10 mouse cellular contexts compared by ENCODE assay signal in the genomic region with DNA sequence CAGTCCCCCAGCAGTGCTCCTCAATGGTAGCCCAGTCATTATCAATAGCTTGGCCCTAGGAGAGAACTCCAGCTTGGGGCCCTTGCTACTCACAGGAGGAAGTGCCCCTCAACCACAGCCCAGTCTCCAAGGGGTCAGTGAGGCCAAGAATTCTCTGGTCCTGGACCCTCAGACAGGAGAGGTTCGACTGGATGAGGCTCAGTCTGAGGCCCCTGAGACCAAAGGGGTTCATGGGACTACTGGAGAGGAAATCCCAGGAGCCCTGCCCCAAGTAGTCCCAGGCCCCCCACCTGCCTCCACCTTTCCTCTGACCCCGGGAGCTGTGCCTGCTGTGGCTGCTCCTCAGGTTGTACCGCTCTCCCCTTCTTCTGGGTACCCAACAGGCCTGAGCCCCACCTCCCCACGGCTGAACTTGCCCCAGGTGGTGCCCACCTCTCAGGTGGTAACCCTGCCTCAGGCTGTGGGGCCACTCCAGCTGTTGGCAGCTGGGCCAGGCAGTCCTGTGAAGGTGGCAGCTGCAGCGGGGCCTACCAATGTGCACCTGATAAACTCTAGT. TPM values are rescaled to one million over a fixed set of nuclear protein-coding genes. Genes with fewer than 3 reads are reported as not detected.
DNase-seq lines count a peak whose midpoint lies in the region; ATAC-seq and TF ChIP-seq lines count a peak whose summit lies in the region.
"Had no signal": no experiment of that assay in that cellular context is flagged by ENCODE, and none has a peak within 500 bp of the region (broad histone marks: within the 10 kb centered on the region; RNA-seq: fewer than 3 reads in every experiment).

No protein-coding gene starts in this region.

- peaks cover 8% of the 10 kb centered on the region for H3K4me1 ChIP-seq in lung, embryonic 14.5 days (ENCODE audit: insufficient read depth)
- H3K4me1 ChIP-seq in forebrain, embryonic 14.5 days (ENCODE audit: control insufficient read depth, insufficient read depth, low read length) = peaks cover 19% of the 10 kb centered on the region
- H3K4me1 ChIP-seq in limb, embryonic 13.5 days = peaks cover 50% of the 10 kb centered on the region
- peaks cover 58% of the 10 kb centered on the region for H3K4me1 ChIP-seq in neural tube, embryonic 15.5 days

- no peak for DNase-seq in lung, embryonic 14.5 days
- DNase-seq in lung, postnatal 25 days (ENCODE audit: low spot score) = no peak
- DNase-seq in forebrain, embryonic 14.5 days (ENCODE audit: low spot score) = no peak
- no peak for DNase-seq in layer of hippocampus, adult 2 months (ENCODE audit: low spot score in 2 of 2)
- no peak for DNase-seq in kidney, adult 9 months
- DNase-seq: cerebellum, adult 8-10 months had no signal

- ATAC-seq in lung, embryonic 14.5 days (ENCODE audit: insufficient read depth) = no peak
- ATAC-seq in forebrain, embryonic 14.5 days = no peak
- ATAC-seq in limb, embryonic 13.5 days (ENCODE audit: low FRiP score, low read depth) = no peak
- no peak for ATAC-seq in neural tube, embryonic 15.5 days (ENCODE audit: low FRiP score)
- ATAC-seq: inflammation-experienced regulatory T-cells, adult 6 months had no signal

- peak overlapping the region; percentile 97; the same call in 1 of the 2 replicates for H3K27ac ChIP-seq in lung, embryonic 14.5 days (ENCODE audit: low read depth)
- no peak overlapping the region for H3K27ac ChIP-seq in forebrain, embryonic 14.5 days (ENCODE audit: low read depth, low read length)
- peak overlapping the region; percentile 99 for H3K27ac ChIP-seq in limb, embryonic 13.5 days
- H3K27ac ChIP-seq in neural tube, embryonic 15.5 days (replicated peaks) = 0 out of 2 replicates have a peak overlapping the region, but pooled peaks have one; percentile 18
- no peak overlapping the region for H3K27ac ChIP-seq in layer of hippocampus, adult 2 months

- no peak for TF ChIP-seq CTCF in lung, embryonic 14.5 days (IDR thresholded peaks at IDR 0.05; ENCODE audit: low read depth)
- TF ChIP-seq CTCF in layer of hippocampus, adult 2 months (conservative IDR thresholded peaks at IDR 0.05) = no peak

- 38% methylated on average over 5 of the region's 5 CpGs for WGBS in lung, embryonic 14.5 days
- WGBS in forebrain, embryonic 14.5 days = 57% methylated on average over 5 of the region's 5 CpGs
- 33% methylated on average over 5 of the region's 5 CpGs for WGBS in limb, embryonic 13.5 days
- WGBS in neural tube, embryonic 15.5 days = 55% methylated on average over 5 of the region's 5 CpGs

- H3K27me3 ChIP-seq in lung, embryonic 14.5 days (ENCODE audit: insufficient read depth, low read length) = no peaks in the 10 kb centered on the region
- H3K27me3 ChIP-seq in forebrain, embryonic 14.5 days (replicated peaks; ENCODE audit: control insufficient read depth, insufficient read depth, low read length) = no peaks in the 10 kb centered on the region
- H3K27me3 ChIP-seq in limb, embryonic 13.5 days = peaks cover 6% of the 10 kb centered on the region
- peaks cover 29% of the 10 kb centered on the region for H3K27me3 ChIP-seq in neural tube, embryonic 15.5 days (replicated peaks)

- H3K9me3 ChIP-seq in lung, embryonic 14.5 days (ENCODE audit: low read depth, low read length) = no peaks in the 10 kb centered on the region
- no peaks in the 10 kb centered on the region for H3K9me3 ChIP-seq in forebrain, embryonic 14.5 days (replicated peaks; ENCODE audit: control insufficient read depth, low read length)
- H3K9me3 ChIP-seq in limb, embryonic 13.5 days = no peaks in the 10 kb centered on the region
- no peaks in the 10 kb centered on the region for H3K9me3 ChIP-seq in neural tube, embryonic 15.5 days (replicated peaks)

- peak overlapping the region; percentile 77 for H3K4me3 ChIP-seq in lung, embryonic 14.5 days (ENCODE audit: low read depth, low read length)
- peak overlapping the region; percentile 56 for H3K4me3 ChIP-seq in forebrain, embryonic 14.5 days (ENCODE audit: low read depth, low read length)
- peak overlapping the region; percentile 88 for H3K4me3 ChIP-seq in limb, embryonic 13.5 days
- H3K4me3 ChIP-seq in neural tube, embryonic 15.5 days (replicated peaks) = peak overlapping the region; percentile 54
- H3K4me3 ChIP-seq in layer of hippocampus, adult 2 months = no peak overlapping the region

- H3K9ac ChIP-seq in lung, embryonic 14.5 days = peak overlapping the region; percentile 88
- peak overlapping the region; percentile 73; the same call in 1 of the 2 replicates for H3K9ac ChIP-seq in forebrain, embryonic 14.5 days (ENCODE audit: low read length)
- peak overlapping the region; percentile 97 for H3K9ac ChIP-seq in limb, embryonic 13.5 days
- H3K9ac ChIP-seq in neural tube, embryonic 15.5 days (replicated peaks) = no peak overlapping the region

- H3K4me2 ChIP-seq in lung, embryonic 14.5 days = peak overlapping the region; percentile 91
- H3K4me2 ChIP-seq in forebrain, embryonic 14.5 days (ENCODE audit: low read length) = peak overlapping the region; percentile 98
- peak overlapping the region; percentile 96 for H3K4me2 ChIP-seq in limb, embryonic 13.5 days (replicated peaks)
- H3K4me2 ChIP-seq in neural tube, embryonic 15.5 days = peak overlapping the region; percentile 98

- H3K36me3 ChIP-seq in lung, embryonic 14.5 days (ENCODE audit: insufficient read depth) = peaks cover 19% of the 10 kb centered on the region
- peaks cover 5% of the 10 kb centered on the region for H3K36me3 ChIP-seq in forebrain, embryonic 14.5 days (ENCODE audit: control insufficient read depth, insufficient read depth, low read length)
- H3K36me3 ChIP-seq in limb, embryonic 13.5 days = peaks cover 35% of the 10 kb centered on the region
- H3K36me3 ChIP-seq in neural tube, embryonic 15.5 days = peaks cover 4% of the 10 kb centered on the region; the same call in 1 of the 2 replicates

RNA-seq across cellular contexts. Expression of a gene that starts 2.1 kb away (rescaled TPM):
- polyA plus RNA-seq in lung, embryonic 14.5 days (2014; fragmentation: Nextera tagmentation; extraction: Ambion mirVana) = 11.6 and 12.7 TPM in 2 replicates
- polyA plus RNA-seq in forebrain, embryonic 14.5 days (2014; fragmentation: Nextera tagmentation; extraction: Ambion mirVana) = 2.4 and 3.5 TPM in 2 replicates
- polyA plus RNA-seq in limb, embryonic 13.5 days (2015; fragmentation: Nextera tagmentation; extraction: Ambion mirVana) = 13.4 and 13.9 TPM in 2 replicates
- polyA plus RNA-seq in neural tube, embryonic 15.5 days (2015; fragmentation: Nextera tagmentation; extraction: Ambion mirVana) = 1.8 and 3.1 TPM in 2 replicates
- 1 to 10 TPM; 2.4 to 2.8 TPM for total RNA-seq in layer of hippocampus, adult 2 months (2021)
- total RNA-seq: monocyte, adult 5-6 weeks had no signal

RNA-seq across cellular contexts. Expression of a gene that starts 12.8 kb away (rescaled TPM):
- 20.9 and 23.0 TPM in 2 replicates for polyA plus RNA-seq in lung, embryonic 14.5 days (2014; fragmentation: Nextera tagmentation; extraction: Ambion mirVana)
- 4.4 and 7.8 TPM in 2 replicates for polyA plus RNA-seq in forebrain, embryonic 14.5 days (2014; fragmentation: Nextera tagmentation; extraction: Ambion mirVana)
- polyA plus RNA-seq in limb, embryonic 13.5 days (2015; fragmentation: Nextera tagmentation; extraction: Ambion mirVana) = 22.6 and 23.1 TPM in 2 replicates
- 10.0 and 14.9 TPM in 2 replicates for polyA plus RNA-seq in neural tube, embryonic 15.5 days (2015; fragmentation: Nextera tagmentation; extraction: Ambion mirVana)
- total RNA-seq in layer of hippocampus, adult 2 months (2021) = 10 to 100 TPM; 38.8 to 56.8 TPM
- total RNA-seq: monocyte, adult 5-6 weeks had no signal
- polyA plus RNA-seq: inflammation-experienced regulatory T-cells, adult 6 months had no signal

RNA-seq across cellular contexts. Expression of a gene that starts 20.5 kb away (rescaled TPM):
- polyA plus RNA-seq in lung, embryonic 14.5 days (2014; fragmentation: Nextera tagmentation; extraction: Ambion mirVana) = 18.5 and 19.2 TPM in 2 replicates
- 28.0 and 29.1 TPM in 2 replicates for polyA plus RNA-seq in forebrain, embryonic 14.5 days (2014; fragmentation: Nextera tagmentation; extraction: Ambion mirVana)
- 16.8 and 17.4 TPM in 2 replicates for polyA plus RNA-seq in limb, embryonic 13.5 days (2015; fragmentation: Nextera tagmentation; extraction: Ambion mirVana)
- polyA plus RNA-seq in neural tube, embryonic 15.5 days (2015; fragmentation: Nextera tagmentation; extraction: Ambion mirVana) = 30.3 and 35.8 TPM in 2 replicates
- 100 to 1,000 TPM; 154 TPM for total RNA-seq in layer of hippocampus, adult 2 months (2021)

RNA-seq across cellular contexts. Expression of a gene that starts 21.7 kb away (rescaled TPM):
- polyA plus RNA-seq in lung, embryonic 14.5 days (2014; fragmentation: Nextera tagmentation; extraction: Ambion mirVana) = 3.0 and 4.0 TPM in 2 replicates
- 2.2 and 3.3 TPM in 2 replicates for polyA plus RNA-seq in forebrain, embryonic 14.5 days (2014; fragmentation: Nextera tagmentation; extraction: Ambion mirVana)
- polyA plus RNA-seq in limb, embryonic 13.5 days (2015; fragmentation: Nextera tagmentation; extraction: Ambion mirVana) = 4.2 and 4.3 TPM in 2 replicates
- 7.5 and 8.2 TPM in 2 replicates for polyA plus RNA-seq in neural tube, embryonic 15.5 days (2015; fragmentation: Nextera tagmentation; extraction: Ambion mirVana)
- total RNA-seq in layer of hippocampus, adult 2 months (2021) = under 1 TPM; 0.33 to 0.71 TPM
- total RNA-seq: monocyte, adult 5-6 weeks had no signal

RNA-seq across cellular contexts. Expression of a gene that starts 23.2 kb away (rescaled TPM):
- 9.7 and 11.6 TPM in 2 replicates for polyA plus RNA-seq in lung, embryonic 14.5 days (2014; fragmentation: Nextera tagmentation; extraction: Ambion mirVana)
- 10.1 and 11.9 TPM in 2 replicates for polyA plus RNA-seq in forebrain, embryonic 14.5 days (2014; fragmentation: Nextera tagmentation; extraction: Ambion mirVana)
- 16.8 and 19.1 TPM in 2 replicates for polyA plus RNA-seq in limb, embryonic 13.5 days (2015; fragmentation: Nextera tagmentation; extraction: Ambion mirVana)
- 15.5 and 17.0 TPM in 2 replicates for polyA plus RNA-seq in neural tube, embryonic 15.5 days (2015; fragmentation: Nextera tagmentation; extraction: Ambion mirVana)
- 10 to 100 TPM; 12.5 to 13.1 TPM for total RNA-seq in layer of hippocampus, adult 2 months (2021)

Comparison
In these comparisons a context has a peak if more than half of its experiments do, and no peak if none do; other contexts are left out.
1. H3K27ac ChIP-seq: peak in lung, embryonic 14.5 days (single experiment), limb, embryonic 13.5 days (single experiment) and neural tube, embryonic 15.5 days (single experiment); none in forebrain, embryonic 14.5 days (single experiment) and layer of hippocampus, adult 2 months (single experiment).
2. Peak in every context shown above with its lines, with median percentiles within 50 percentile points of each other: H3K4me2 ChIP-seq.